Mouse (Mus musculus) thymus, adult 18-20 months (tissue): ENCODE results near the gene Gm49337.

Source experiments
- DNase-seq, 2 experiments: peaks; one replicate each; pipeline ENCODE4 v3.0.0; 2022; ENCODE audit warnings: mixed read lengths in 2 of 2

Gene Gm49337

GRCm38 (mm10) chr4:116173072-116173471 lies at the start of gene Gm49337, which contains the start of gene 1700042G07Rik:
TSS of gene Gm49337 (plus strand) at chr4:116173384.
TSS of gene 1700042G07Rik (plus strand) at chr4:116173372.
- no peak for DNase-seq

GRCm38 (mm10) chr4:116123602-116124519 lies 49.3 kb upstream of the Gm49337 start, which contains the start of the genes Rad54l and Pomgnt1:
TSS of gene Rad54l (minus strand) at chr4:116123690.
TSS of gene Pomgnt1 (plus strand) at chr4:116123840.
- DNase-seq: peak; percentile 63 to 71

- DNase-seq: no peak
Measured at GRCm38 (mm10) chr4:116125803-116126386, 47.3 kb upstream of the Gm49337 start.

- DNase-seq: no peak
Measured at GRCm38 (mm10) chr4:116127956-116128355, 45.2 kb upstream of the Gm49337 start.

GRCm38 (mm10) chr4:116133126-116133525 lies 40.1 kb upstream of the Gm49337 start:
- no peak for DNase-seq

GRCm38 (mm10) chr4:116134990-116135389 lies 38.2 kb upstream of the Gm49337 start:
- no peak for DNase-seq

GRCm38 (mm10) chr4:116137421-116137996 lies 35.7 kb upstream of the Gm49337 start:
- DNase-seq: no peak

- no peak for DNase-seq
Measured at GRCm38 (mm10) chr4:116140801-116141574, 32.2 kb upstream of the Gm49337 start.

- no peak for DNase-seq
Measured at GRCm38 (mm10) chr4:116141736-116142135, 31.4 kb upstream of the Gm49337 start.

- no peak for DNase-seq
Measured at GRCm38 (mm10) chr4:116142269-116142668, 30.9 kb upstream of the Gm49337 start.

GRCm38 (mm10) chr4:116143317-116143811 lies 29.8 kb upstream of the Gm49337 start:
- no peak for DNase-seq

- peak; percentile 31 to 34 for DNase-seq
Measured at GRCm38 (mm10) chr4:116143891-116144717, 29.1 kb upstream of the Gm49337 start.

GRCm38 (mm10) chr4:116149812-116150155 lies 23.4 kb upstream of the Gm49337 start:
- DNase-seq: no peak

- peak; percentile 32 to 33 for DNase-seq
Measured at GRCm38 (mm10) chr4:116150156-116150861, 22.9 kb upstream of the Gm49337 start.

- no peak for DNase-seq
Measured at GRCm38 (mm10) chr4:116150862-116151221, 22.3 kb upstream of the Gm49337 start.

- DNase-seq: no peak
Measured at GRCm38 (mm10) chr4:116151238-116151637, 21.9 kb upstream of the Gm49337 start, which contains the start of gene Lurap1. TSS of gene Lurap1 (minus strand) at chr4:116151338.

GRCm38 (mm10) chr4:116152702-116153101 lies 20.5 kb upstream of the Gm49337 start:
- no peak for DNase-seq

GRCm38 (mm10) chr4:116157882-116158281 lies 15.3 kb upstream of the Gm49337 start:
- DNase-seq: no peak

- no peak for DNase-seq
Measured at GRCm38 (mm10) chr4:116159912-116160311, 13.3 kb upstream of the Gm49337 start.

- DNase-seq: no peak
Measured at GRCm38 (mm10) chr4:116160769-116161168, 12.4 kb upstream of the Gm49337 start.

- no peak for DNase-seq
Measured at GRCm38 (mm10) chr4:116162142-116162541, 11.0 kb upstream of the Gm49337 start.
